Mouse (Mus musculus): ENCODE measurements around the gene Ankrd11.

DNA sequence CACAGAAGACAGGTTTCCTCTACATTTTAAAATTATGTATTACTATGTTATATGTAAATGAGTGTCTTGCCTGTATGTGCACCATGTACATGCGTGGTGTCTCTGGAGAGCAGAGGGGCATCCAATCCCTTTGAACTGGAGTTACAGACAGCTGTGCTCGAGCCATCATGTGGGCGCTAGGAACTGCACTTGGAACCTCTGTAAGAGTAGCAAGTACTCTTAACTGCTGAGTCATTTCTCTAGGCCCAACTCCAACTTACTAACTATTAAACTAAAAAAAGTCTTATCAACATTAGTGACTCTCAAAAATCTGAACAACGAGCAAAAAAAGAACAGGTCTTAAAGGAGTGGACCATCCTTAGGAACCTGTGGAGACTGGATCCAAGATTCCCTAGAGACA, 66.0 kb downstream of the Ankrd11 start:
- no peak for TF ChIP-seq CTCF (IDR thresholded peaks at IDR 0.05; ENCODE audit: extremely low read depth, insufficient read depth, low read length)
- no peak for TF ChIP-seq POLR2A (IDR thresholded peaks at IDR 0.05; ENCODE audit: extremely low read depth, insufficient read depth, low read length)

All from cortical plate, adult 2 months (tissue).